Mouse (Mus musculus) liver, embryonic 18 days (tissue): ENCODE measurements around the gene Ebp. TPM values are rescaled to one million over a fixed set of nuclear protein-coding genes. Genes with fewer than 3 reads are reported as not detected.

Experiments used
- polyA plus RNA-seq: library from polyadenylated mRNA; depleted of rRNA; stranded (reverse); fragments of >200 nt; gene quantifications from 2 replicates; pipeline ENCODE4 v1.2.3, GENCODE M21; 2012; rRNA removed

The Ebp gene
- 68.2 and 80.5 TPM in 2 replicates for polyA plus RNA-seq

GRCm38 (mm10) chrX:8193419-8193723, at the start of gene Ebp:
Ebp (minus strand) TSS chrX:8193512.

GRCm38 (mm10) chrX:8206015-8206693, 12.8 kb upstream of the Ebp start, which contains the start of gene Porcn:
Porcn (minus strand) TSS chrX:8206525.

GRCm38 (mm10) chrX:8175504-8176385, 17.6 kb downstream of the Ebp start, which contains the start of gene Tbc1d25:
Tbc1d25 (minus strand) TSS chrX:8176181.

GRCm38 (mm10) chrX:8145153-8145991, 47.9 kb downstream of the Ebp start, which contains the start of gene Rbm3:
Rbm3 (minus strand) TSS chrX:8145880.

Other genes with a start within 250 kb of the Ebp start
- gene Hdac6, start 245.6 kb downstream of the Ebp start, polyA plus RNA-seq: 15.8 and 17.9 TPM in 2 replicates
- gene Gata1, start 215.4 kb downstream of the Ebp start, polyA plus RNA-seq: 46.9 and 48.4 TPM in 2 replicates
- 0.67 and 1.2 TPM in 2 replicates for gene Glod5, start 175.0 kb downstream of the Ebp start, polyA plus RNA-seq
- gene Suv39h1, start 118.8 kb downstream of the Ebp start, polyA plus RNA-seq: 15.2 and 16.4 TPM in 2 replicates
- gene Was, start 103.0 kb downstream of the Ebp start, polyA plus RNA-seq: 11.4 and 12.1 TPM in 2 replicates
- gene Wdr13, start 60.6 kb downstream of the Ebp start, polyA plus RNA-seq: 18.9 and 22.6 TPM in 2 replicates
- 156 and 159 TPM in 2 replicates for gene Rbm3, start 47.6 kb downstream of the Ebp start, polyA plus RNA-seq
- gene Tbc1d25, start 17.3 kb downstream of the Ebp start, polyA plus RNA-seq: 4.0 and 4.4 TPM in 2 replicates
- 4.9 and 5.1 TPM in 2 replicates for gene Porcn, start 13.0 kb upstream of the Ebp start, polyA plus RNA-seq
- gene Ftsj1, start 58.9 kb upstream of the Ebp start, polyA plus RNA-seq: 16.6 and 17.2 TPM in 2 replicates
- gene Slc38a5, start 77.6 kb upstream of the Ebp start, polyA plus RNA-seq: 16.6 and 19.2 TPM in 2 replicates
- gene Ssxb10, start 133.9 kb upstream of the Ebp start, polyA plus RNA-seq: not detected in 2 replicates
- gene Ssxb9, start 173.5 kb upstream of the Ebp start, polyA plus RNA-seq: not detected in 2 replicates
- not detected in 2 replicates for gene Ssxb1, start 219.8 kb upstream of the Ebp start, polyA plus RNA-seq